Mouse (Mus musculus) layer of hippocampus, postnatal 36 days (tissue): Measurements from ENCODE around the gene Nrip2. TPM values are rescaled to one million over a fixed set of nuclear protein-coding genes. Genes with fewer than 3 reads are reported as not detected.

Source experiments
- DNase-seq, 2 experiments: peaks; one replicate each; pipeline ENCODE4 v3.0.0; 2022
- total RNA-seq, 2 experiments: library from RNA; stranded (reverse); gene quantifications; 2 replicates each; pipeline ENCODE4 v1.2.3; 2021

Nrip2 gene
- total RNA-seq, 2 experiments from 2014 or later: 16.0 to 18.1 TPM

- no peak for DNase-seq
These were observed 1.4 kb upstream of the Nrip2 start for GRCm38 (mm10) chr6:128397574-128398261.

DNA sequence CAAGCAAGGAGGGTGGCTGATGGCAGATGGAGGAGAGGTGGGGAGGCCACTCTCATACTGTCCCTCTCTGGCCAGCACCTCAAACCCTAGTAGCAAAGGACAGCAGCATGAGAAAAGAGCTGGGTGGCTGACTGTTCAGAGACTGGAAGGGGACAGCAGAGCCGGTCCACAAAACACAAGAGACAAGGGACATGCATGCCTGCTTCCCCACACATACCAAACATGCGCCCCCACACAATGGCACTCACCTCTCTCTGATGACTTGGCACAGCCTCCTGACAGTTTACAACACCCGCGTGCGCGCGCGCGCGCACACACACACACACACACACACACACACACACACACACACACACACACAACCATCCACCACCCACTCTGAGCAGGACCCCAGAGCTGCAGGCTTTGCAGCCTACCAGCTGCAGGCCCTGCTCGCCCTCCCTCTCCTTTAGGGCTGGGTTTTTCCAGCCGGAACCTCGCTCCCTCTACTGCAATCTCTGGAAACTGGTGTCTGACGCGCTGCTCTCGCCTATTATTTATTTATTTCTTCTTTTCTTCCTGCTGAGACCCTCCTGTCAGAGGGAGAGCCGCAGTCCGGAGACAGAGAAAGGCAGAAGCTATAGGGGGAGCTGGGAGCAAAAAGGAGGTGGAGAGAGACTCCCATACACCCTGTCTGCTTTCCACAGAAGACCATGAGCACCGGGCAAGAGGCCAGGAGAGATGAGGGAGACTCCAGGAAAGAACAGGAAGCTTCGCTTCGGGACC, 507 bp downstream of the Nrip2 start:
- DNase-seq: peak in 1 of 2 experiments; percentile 47

- no peak for DNase-seq
These were observed 5.6 kb downstream of the Nrip2 start for GRCm38 (mm10) chr6:128404708-128405107.

GRCm38 (mm10) chr6:128408544-128409125, 9.5 kb downstream of the Nrip2 start:
- DNase-seq: no peak

DNA sequence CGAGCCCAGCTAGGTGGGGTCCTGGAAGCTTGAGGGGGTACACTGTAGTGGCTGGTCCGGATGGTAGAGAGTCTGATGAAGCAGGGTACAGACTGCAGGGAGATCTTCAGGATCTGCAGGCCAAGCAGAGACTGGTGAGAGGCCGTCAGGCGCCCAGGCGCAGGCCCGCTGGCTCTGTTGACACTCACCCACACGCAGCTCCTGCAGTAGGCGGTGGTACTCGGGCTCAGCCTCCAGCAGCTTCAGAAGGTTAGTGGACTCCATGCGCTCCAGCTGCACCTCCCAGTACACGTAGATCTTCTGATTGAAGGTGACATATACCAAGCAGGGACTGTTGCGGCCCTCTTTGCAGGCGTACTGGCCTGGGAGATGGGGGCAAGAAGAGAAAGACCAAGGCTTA, 11.2 kb downstream of the Nrip2 start:
- no peak for DNase-seq

DNA sequence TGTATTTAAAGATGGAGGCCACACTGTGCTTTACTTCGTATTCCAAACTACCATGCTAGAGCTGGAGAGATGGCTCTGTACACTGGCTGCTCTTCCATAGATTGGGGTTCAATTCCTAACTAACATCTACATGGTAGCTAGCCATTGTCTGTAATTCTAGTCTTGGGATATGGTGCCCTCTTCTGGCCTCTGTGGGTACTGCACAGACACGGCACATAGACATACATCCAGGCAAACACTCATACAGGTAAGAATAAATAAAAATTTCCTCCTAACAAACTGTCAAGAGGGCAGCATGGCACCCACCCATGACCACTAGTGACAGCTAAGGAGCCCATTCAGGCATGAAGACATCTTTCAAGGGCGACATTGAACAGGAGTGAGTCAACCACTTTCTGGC, 12.0 kb downstream of the Nrip2 start:
- peak; percentile 70 to 84 for DNase-seq

DNA sequence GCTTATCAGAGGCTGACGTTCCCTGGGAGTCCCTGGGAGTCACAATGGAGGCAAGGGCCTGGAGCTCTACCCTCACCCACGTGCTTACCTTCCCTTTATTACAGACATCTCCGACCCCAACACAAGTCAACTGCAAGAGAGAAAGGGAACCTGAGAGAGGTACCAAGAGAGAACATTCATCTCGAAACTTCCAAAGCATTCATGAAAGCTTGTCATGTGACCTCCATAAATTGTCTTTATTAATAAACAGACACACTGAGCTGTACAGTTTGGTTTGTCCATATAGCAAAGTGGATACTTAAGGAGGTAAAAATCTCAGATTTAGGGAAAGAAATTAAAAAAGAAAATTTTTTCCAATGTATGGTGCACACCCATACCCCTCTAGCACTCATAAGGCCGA, 17.1 kb downstream of the Nrip2 start:
- no peak for DNase-seq

DNA sequence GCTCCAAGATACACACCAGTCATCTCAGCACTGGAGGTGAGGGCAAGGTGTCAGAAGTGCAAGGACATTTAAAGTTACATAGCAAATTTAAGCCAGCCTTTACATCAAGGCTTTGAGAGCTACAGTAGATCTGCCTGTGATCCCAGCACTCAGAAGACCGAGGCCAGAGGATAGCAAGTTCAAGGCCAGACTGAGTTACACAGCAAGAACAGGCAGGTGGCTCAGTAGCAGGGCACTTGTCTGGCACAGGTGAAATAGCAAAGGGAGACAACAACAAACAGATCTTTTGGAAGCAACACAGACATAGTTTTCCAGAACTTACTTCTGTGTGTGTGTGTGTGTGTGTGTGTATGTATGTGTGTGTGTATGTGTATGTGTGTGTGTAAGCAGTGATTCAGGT, 19.0 kb downstream of the Nrip2 start:
- no peak for DNase-seq

- no peak for DNase-seq
These were observed 21.9 kb downstream of the Nrip2 start for GRCm38 (mm10) chr6:128421036-128421435.

GRCm38 (mm10) chr6:128421480-128421879, 22.4 kb downstream of the Nrip2 start:
- DNase-seq: no peak

DNA sequence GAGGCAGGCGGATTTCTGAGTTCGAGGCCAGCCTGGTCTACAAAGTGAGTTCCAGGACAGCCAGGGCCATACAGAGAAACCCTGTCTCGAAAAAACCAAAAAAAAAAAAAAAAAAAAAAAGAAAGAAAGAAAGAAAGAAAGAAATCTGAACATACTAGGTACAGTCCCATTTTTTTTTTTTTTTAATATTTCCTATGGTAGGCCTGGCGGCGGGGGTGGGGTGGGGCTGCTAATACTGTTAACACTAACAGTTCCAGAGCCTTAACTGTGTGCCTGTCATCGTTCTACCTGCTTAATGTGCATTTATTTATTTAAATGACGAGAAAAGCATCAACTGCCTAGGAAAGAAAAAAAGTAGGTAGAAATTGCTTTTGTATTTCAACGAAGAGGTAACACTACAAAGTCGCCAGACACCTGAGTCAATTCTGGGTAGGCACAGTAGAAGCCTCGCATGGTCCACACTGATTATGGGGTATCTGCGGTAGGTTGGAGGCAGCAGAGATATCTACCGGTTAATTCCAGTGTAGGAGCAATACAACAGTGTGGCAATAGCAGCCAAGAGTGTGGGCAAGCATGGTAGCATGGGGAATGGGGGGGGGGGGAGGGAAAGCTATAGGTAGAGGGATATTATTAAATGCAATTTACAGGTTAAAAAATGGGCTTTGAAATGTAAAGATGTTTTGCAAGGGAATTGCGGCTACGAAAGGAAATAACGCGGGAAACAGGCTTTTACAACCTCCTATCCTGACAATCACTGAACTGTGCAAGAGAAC, 24.6 kb downstream of the Nrip2 start:
- no peak for DNase-seq

DNA sequence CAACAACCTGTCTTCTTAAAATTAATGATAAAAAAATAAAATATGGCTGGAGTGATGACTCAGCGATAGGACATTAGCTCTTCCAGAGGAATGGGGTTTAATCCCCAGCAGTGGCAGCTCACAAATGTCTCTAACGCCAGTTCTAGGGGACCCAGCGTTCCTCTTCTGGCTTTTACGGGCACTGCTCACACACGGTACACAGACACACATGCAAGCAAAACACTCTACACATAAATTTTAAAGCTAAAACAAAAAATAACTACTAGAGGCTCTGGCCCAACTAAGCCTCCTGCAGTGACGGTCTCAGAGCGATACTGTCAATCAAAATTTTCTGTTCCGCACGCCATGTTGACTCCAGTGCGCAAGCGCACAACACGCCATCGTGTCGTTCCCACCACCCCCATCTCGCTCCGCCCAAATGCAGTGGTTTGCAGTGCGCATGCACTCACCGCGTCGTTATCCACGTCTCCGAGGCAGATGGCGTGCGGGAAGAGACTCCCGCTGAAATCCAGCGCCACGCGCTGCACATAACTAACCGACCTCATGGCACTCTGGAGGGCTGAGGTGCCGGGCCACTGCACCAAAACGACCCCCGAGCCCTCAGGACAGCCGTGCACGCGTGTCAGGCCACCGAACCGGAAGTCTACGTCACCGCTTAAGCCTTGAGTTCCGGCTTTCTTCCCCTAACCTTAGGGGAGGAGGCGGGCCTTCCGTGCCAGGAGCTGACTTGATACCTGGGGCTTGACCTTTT, 25.3 kb downstream of the Nrip2 start, which contains the start of gene Itfg2:
Itfg2 (minus strand) TSS at position 663 of the 751 bp plus-strand sequence.
- DNase-seq: peak; percentile 96

GRCm38 (mm10) chr6:128425046-128425445, 25.9 kb downstream of the Nrip2 start:
- no peak for DNase-seq

GRCm38 (mm10) chr6:128427571-128427970, 28.5 kb downstream of the Nrip2 start:
- DNase-seq: no peak

GRCm38 (mm10) chr6:128429300-128429699, 30.2 kb downstream of the Nrip2 start:
- no peak for DNase-seq

GRCm38 (mm10) chr6:128429826-128430225, 30.7 kb downstream of the Nrip2 start:
- DNase-seq: no peak

- DNase-seq: no peak
These were observed 33.3 kb downstream of the Nrip2 start for GRCm38 (mm10) chr6:128432356-128432915.

DNA sequence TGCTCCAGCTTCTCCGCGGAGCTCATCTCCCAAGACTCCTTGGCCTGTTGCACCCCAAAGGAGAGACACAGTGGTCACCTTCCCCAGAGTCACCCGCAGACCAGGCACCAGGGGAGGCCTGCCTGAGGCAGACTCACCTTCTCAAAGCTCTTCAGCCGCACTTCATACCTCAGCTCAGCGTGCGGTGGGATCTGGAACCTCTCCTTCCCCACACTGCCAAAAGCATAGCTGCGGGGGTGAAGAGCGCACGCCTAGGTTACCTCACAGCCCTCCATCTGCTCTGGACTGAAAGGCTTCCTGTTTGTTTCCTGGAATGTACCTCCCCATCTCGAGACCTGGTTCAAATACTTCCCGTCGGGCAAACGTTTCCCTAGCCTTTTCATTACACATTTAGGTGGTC, 34.5 kb downstream of the Nrip2 start:
- no peak for DNase-seq

GRCm38 (mm10) chr6:128435474-128435873, 36.4 kb downstream of the Nrip2 start:
- DNase-seq: no peak

DNA sequence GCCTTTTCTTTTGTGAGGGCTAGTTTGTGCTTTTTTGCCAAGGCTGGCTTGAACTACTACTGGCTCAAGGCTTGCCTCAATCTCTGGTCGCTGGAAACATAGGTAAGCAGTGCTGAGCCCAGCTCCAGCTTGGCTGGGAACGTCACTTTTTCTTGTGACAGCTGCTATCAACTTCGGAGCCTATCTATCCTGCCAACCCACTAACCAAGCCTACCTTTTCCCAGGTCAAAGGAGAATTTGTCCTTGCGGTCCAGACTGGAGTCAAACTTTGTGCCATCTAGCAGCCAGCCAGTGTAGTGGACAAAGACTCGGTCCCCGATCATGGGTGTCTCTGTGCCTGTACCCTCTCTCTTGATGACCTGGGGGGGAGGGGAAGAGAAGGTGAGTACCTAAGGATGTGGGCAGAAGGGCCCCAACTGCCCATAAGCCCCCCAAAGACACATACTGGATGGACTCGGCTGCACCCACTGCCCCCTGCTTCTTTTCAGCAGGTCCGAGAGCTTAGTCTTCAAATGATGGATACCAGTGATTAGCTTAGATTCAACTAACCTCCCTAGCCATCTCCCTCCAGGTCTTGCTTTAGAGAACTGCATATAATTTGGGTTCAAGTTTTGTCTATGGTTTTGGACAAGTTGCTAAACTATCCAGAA, 37.4 kb downstream of the Nrip2 start:
- DNase-seq: no peak

DNA sequence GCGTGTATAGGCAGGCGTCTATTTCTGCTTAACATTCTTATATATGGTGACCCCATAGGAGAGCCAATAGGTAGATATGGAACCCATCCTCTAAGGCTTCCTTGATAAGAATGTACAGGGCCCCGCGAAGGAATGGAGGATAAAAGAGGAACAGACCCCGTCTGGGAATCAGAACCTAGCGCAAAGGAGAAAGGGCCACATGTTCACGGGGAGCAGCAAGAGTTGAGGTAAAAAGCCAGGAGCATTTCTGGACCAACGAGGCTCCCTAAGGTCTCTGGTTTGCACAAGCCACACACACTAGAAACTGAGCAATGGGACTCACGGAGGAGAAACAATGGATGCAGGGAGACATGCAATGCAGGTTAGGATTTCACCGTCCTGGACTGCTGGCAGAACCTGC, 38.2 kb downstream of the Nrip2 start:
- DNase-seq: no peak
